Mouse (Mus musculus) gastrocnemius, postnatal 4 days (tissue): Measurements from ENCODE around the gene Fam124a. TPM values are rescaled to one million over a fixed set of nuclear protein-coding genes. Genes with fewer than 3 reads are reported as not detected.
A peak's percentile ranks its signal among the peaks of the same experiment; 100 is the strongest.
"Not testable (repeated sequence)": the region's sequence is repeated elsewhere in the genome, so short reads cannot be mapped to it uniquely, and the experiment has no call there.

ENCODE experiments used
- DNase-seq, 2 experiments: peaks; one replicate each; pipeline ENCODE4 v3.0.0; 2021 to 2022; ENCODE audit warnings: low spot score in 2 of 2, mixed read lengths in 2 of 2
- long read RNA-seq, 2 experiments: library from polyadenylated mRNA; stranded (forward); transcript quantifications; one replicate each; pipeline ENCODE4 v2.0.0; 2021
- total RNA-seq, 2 experiments: library from RNA; stranded (reverse); gene quantifications; 2 replicates each; pipeline ENCODE4 v1.2.3; 2021

Fam124a gene
- 1 to 10 TPM; 4.1 to 4.3 TPM for total RNA-seq
- long read RNA-seq, experiment 1 = 0 reads
- long read RNA-seq, experiment 2 = 0 reads

DNA sequence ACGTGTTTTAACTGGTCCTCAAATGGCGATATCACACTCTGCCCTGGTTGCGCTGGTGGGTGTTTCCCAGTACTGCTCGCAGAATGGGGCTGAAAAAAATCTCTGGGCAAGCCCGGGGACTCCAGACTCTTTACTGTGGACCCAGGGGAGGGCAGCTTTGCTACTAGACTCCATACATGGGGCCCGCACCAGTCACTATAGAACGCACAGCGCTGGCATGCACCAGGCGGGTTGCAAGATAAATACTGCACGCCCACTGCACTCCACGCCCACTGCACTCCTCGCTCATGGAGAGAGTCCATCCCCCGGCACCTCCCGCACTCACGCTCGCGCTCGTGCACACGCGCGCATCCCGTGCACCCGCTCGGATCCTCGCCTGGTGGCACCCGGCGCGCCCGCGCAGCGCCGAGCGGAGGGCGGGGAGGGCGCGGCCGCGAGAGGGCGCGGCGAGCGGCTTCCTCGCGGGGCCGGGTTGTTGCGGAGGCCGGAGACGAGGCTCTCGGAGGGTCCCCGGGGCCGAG, at the start of gene Fam124a:
TSS of gene Fam124a (plus strand) at position 429 of the 521 bp plus-strand sequence.
- DNase-seq = peak; percentile 44 to 69

DNA sequence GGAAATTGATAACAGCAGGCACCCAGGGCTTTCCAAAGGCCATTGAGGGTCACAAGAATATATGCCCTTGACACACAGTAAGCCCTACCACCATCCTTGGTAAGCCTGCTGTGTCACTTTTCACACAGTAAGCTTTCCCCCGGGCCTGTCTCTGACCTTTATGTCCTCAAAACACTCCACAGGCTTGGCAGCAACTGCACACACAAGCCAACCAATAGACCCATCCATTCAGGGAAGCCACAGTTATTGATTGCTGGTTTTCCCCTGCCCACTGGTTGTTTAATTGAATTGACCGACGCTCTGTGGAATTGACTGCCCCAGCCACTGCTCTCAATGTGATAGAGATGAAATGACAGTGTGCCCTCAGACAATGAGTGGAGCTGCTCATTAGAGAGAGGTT, 49.3 kb upstream of the Fam124a start:
- no peak for DNase-seq

DNA sequence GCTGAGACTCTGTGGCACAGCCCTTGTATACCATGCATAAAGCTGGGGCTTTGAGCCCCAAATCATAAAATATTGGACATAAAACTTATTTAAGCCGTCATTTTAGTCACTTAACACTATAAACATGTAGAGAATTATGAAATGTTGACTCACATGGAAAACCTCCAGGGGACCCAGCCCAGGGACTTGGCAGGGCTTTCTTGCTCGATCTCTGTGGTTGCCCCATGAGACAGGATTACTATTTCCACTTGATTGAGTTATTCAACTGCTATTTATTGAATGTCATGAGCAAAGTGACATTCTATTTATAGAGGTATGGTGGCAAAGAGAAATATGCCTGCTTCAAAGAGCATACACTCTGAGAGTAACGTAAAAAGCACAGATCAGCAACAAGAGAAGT, 46.2 kb upstream of the Fam124a start:
- peak in 1 of 2 experiments; percentile 20 for DNase-seq

DNA sequence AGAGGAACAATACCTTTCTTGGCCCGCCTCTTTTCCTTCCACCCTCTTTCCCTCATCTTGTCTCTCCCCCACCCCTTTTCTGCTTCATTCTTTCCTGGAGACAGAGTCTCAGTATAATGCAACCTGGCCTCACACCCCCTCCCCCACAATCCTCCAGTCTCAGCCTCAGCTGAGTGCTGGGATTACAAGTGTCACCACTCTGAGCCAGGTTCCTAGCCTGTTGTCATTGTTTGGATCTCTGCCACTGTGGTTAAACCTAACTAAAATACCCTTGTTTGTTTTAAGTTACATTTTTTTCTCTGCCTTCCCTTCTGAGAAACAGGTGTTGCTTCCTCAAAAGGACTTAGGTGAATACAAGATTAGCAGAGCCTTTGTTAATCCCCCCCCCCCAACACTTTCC, 42.7 kb upstream of the Fam124a start:
- DNase-seq = no peak

DNA sequence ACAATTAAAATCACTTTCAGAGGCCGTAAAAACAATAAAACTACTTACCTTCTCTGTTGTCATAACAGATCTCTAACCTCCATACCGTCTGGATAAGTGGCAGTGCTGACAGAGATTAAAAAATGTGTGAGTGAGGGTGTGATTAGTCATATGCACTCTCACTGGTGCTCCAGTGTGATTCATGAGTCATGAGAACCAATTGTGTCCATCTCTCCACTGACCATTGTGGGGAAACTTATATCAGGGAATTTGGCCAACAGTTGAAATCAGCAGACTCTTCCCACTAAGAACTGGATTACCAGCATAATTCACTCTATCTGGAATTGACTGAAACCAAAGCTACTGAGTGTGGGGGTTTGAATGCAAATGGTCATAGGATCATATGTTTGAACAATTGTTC, 24.6 kb upstream of the Fam124a start:
- no peak for DNase-seq

DNA sequence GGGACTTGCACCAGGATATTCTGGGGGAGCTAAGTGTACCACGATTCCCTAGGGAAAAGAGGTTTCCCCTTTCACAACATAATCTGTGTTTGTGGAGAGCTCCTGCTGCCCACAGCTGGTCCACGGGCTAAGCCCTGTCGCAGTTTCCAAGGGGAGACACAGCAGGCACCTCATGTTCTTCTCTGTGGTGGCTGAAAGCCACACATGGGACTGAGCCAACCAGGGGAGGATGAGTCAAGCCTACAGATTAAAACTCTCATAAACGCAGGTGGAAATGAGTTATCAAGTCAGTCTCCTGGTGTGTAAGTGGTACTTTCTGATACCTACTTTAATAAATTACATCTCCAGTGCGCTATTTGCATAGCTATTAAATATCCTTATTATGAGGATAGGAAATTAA, 19.4 kb upstream of the Fam124a start:
- no peak for DNase-seq

- DNase-seq = no peak
Observed at GRCm38 (mm10) chr14:62536988-62537387, 18.5 kb upstream of the Fam124a start.

GRCm38 (mm10) chr14:62539834-62540233, 15.7 kb upstream of the Fam124a start:
- no peak for DNase-seq

DNA sequence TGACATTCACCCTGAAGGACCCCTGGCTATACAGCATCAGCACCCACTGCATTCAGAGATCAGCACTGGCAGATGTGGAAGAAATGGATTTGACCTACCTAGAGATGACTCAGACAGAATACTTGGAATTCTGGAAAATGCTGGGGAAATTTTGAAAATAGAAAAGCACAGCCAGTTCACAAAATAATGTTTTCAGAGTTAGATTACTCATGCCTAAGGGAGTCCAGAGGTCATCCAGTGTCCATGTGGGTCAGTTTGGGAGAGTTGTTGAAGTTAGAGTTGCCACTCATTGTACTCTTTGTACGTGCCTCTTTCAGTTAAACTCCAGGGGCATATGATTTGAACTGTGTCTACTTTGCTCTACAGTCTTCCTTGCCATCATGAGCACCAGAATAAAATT, 13.8 kb upstream of the Fam124a start:
- DNase-seq = no peak

DNA sequence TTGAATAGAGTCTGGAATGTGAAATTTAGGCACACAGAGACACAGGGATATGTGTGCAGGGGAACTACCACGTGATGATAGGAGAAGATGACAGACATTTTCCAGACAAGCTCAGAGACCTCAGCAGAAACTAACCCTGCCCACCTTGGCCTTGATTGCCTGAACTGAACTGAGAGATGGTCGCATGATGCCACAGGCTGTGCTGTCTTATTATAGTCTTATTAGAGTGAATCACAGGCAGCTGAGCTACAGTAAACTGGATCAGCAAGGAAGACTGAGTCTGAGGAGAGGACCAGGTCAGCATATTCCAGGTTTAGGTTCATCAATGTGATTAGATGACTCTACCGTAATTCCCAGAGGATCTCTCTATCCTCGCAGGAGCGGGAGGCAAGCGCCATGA, 9.2 kb upstream of the Fam124a start:
- no peak for DNase-seq

DNA sequence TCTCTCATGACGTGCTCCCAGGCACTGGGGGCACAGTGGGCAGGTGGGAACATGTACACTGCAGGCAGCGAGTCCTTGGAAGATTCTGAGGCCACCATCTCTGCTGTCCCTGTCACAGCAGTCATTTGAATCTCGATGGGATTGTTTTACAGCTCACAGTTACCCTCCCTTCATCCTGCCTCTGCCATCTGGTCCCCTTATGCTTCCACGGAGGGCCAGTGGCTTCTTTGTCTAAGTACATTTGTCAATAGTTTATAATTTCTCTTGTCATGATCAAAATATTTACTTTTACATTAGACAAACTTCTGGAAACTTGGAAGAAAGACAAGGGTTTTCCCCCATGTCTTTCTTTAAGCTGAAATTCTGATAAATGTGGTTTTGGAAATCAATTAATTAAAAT, 8.8 kb upstream of the Fam124a start:
- DNase-seq = no peak

DNA sequence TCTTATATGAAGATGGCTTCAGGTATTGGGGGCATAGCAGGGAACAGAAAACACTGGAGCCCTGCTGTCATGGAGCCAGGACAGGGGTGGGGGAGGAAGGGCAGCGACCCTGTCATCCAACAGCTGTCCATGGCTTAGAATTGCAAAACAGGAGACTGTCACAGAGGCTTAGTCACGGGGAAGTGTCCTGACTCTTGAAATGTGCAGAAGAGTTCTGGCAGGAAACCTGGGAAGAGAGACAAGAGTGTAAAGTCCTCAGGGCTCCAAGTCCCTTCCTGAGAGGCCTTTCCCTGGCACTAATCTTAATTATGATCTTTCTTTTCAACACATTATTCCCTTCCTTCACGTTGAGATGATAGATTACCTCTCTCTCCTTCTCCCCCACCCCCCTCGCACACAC, 5.4 kb upstream of the Fam124a start:
- DNase-seq = no peak

DNA sequence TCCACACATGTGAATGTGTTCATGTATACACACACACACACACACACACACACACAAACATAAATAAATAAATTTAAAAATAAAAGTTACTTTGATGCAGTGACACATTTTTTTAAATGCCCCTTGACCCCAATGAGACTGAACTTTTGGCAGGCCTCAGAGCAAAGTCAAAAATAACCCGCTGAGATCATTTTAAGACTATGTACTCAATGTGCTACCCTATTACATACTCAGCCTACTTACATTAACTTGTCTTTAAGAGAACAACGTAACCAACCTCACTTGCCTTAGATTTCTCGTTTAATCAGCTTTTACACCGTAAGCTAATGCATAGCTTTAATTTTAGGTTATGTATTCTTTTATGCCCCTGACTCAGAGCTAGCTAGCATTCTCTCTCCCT, 2.8 kb upstream of the Fam124a start:
- no peak for DNase-seq

- DNase-seq = no peak
Observed at GRCm38 (mm10) chr14:62553786-62554185, 1.8 kb upstream of the Fam124a start.

GRCm38 (mm10) chr14:62555840-62556810, 588 bp downstream of the Fam124a start:
- no peak for DNase-seq

- DNase-seq = no peak
Observed at GRCm38 (mm10) chr14:62557111-62557510, 1.6 kb downstream of the Fam124a start.

DNA sequence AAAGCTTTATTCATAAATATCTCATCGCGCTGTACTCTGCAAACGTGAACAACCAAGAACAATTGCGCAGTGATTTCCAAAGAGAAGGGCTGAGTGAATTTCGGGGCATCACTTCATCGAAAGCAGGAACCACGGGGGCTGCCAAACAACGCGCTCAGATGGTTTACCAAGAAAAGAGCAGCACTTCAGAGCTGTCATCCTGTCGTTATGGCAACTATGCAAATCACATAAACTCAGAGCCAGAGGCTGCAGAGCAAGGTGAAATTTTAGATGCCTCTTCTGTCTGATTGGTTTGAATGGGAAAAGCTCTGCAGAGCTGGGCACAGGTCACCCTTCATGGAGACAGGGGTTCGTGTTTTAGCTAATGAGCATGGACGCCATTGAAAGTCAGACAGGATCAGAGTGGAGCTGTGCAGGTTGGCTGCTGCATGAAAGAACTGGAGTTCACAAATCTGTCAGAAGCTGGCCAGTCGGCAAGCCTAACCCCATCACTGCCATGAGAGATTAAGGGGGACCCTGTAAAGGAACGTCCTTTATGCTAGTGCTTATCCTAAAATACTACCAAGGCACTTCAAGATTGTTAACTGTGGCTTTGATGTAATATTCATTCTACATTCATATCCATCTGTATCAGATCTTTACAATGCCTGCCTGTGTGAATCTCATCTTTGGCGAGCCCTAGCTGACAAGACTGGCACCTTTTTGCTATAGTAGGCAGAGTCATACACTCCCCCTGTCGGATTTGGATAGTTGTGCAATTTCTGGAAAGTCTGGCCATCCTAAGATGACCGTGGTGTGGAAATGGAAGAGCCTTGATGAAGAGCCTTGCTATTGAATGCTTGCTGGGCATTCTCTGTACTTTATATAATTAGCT, 6.6 kb downstream of the Fam124a start:
- DNase-seq = no peak

GRCm38 (mm10) chr14:62563679-62564078, 8.1 kb downstream of the Fam124a start:
- no peak for DNase-seq

- DNase-seq = not testable (repeated sequence)
Observed at GRCm38 (mm10) chr14:62566821-62567220, 11.3 kb downstream of the Fam124a start, which contains the start of gene Gm4131. Gene Gm4131 (minus strand): TSS chr14:62566921.

DNA sequence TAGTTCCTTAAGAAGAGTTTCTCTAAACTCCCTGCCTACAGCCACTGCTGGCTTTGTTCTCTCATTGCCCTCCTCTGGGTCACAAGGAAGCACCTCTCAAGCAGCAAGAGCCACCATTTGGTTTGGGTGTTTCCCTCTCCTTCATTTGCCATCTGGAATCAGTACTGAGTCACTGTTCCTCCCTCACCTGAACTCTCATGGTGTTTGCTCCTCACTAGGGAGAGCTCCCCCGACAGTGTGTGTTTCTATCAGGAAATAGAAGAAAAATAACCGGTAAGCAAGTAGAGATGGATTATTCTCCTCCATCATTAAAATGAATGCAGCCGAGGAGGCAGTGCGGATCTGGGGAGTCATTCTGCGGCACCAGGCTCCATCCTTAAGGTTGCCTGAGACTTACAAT, 13.9 kb downstream of the Fam124a start:
- DNase-seq = no peak

DNA sequence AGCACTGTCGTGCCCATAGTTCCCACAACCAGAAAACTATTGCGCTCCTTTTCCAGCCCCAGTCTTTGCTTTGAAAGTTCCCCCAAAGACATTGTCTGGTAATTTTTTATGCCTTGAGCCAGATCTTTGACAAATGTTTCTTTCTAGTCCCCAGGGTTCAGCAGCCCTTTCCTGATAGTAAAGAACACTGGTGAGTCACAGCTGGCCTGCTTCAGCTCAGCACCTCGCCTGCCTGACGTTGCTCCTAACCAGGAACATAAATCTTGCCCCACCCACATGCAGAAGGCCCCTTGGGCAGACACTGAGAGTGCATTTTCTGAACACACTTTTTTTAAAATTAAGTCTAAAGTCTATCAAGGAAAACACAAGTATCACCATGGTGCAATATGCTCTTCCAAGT, 14.8 kb downstream of the Fam124a start:
- no peak for DNase-seq

DNA sequence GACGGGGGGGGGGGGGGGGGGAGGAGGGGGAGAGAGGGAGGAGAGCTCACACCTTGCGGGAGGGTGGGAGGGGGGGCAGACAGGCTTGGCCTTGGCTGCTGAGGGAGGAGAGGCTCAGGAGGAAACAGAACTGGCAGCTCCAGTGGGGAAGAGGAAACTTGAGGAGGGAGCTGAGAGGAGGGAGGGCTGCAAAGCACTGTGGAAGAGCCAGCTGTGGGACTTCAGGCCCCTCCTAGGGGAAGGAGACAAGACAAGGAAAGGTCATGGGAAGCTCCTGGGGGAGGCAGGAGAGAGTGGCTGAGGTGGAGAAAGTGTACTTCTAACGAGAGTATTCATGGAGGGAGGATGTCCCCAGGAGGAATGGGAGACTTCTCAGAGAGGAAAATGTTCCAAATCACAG, 17.9 kb downstream of the Fam124a start:
- no peak for DNase-seq
